Mouse (Mus musculus): ENCODE measurements at regions not wholly inside any gene's neighbourhood (a gene's known extent, or its start where the extent isn't known, plus 50 kb on each side); places are given as distances from the start of the nearest gene placed in this dataset.

GRCm38 (mm10) chr9:122639239-122639638 is 107.9 kb upstream of the Topaz1 start:
- TF ChIP-seq CTCF (IDR thresholded peaks at IDR 0.05; ENCODE audit: low read depth, low read length): no peak
- no peak for TF ChIP-seq POLR2A (IDR thresholded peaks at IDR 0.05; ENCODE audit: extremely low read depth, insufficient read depth, low read length)

All from liver, adult 2 months (tissue).